8 mouse cellular contexts compared by ENCODE assay signal in genomic region chr7:142093696-142094240, GRCm38 (mm10). TPM values are rescaled to one million over a fixed set of nuclear protein-coding genes. Genes with fewer than 3 reads are reported as not detected.
A peak's percentile ranks its signal among the peaks of the same experiment; 100 is the strongest.
DNase-seq lines count a peak whose midpoint lies in the region; ATAC-seq and TF ChIP-seq lines count a peak whose summit lies in the region.

No protein-coding gene starts in this region.

- H3K9ac ChIP-seq in liver, embryonic 13.5 days = peak overlapping the region; percentile 99

- peaks cover 13% of the 10 kb centered on the region for H3K27me3 ChIP-seq in spleen, adult 2 months (ENCODE audit: control insufficient read depth, insufficient read depth, low read length)
- peaks cover 99% of the 10 kb centered on the region for H3K27me3 ChIP-seq in liver, embryonic 13.5 days

- H3K4me2 ChIP-seq in liver, embryonic 13.5 days = peak overlapping the region; percentile 91

- no peak for TF ChIP-seq POLR2A in spleen, adult 2 months (IDR thresholded peaks at IDR 0.05; ENCODE audit: low read depth, low read length)

- DNase-seq in cerebellum, adult 8-10 months = peak; percentile 28
- no peak for DNase-seq in cerebellum, postnatal 25 days
- DNase-seq in spleen, adult 2 months (ENCODE audit: low read depth in 1 of 2, low spot score in 2 of 2) = no peak
- no peak for DNase-seq in spleen, adult 18-20 months
- no peak for DNase-seq in liver, embryonic 13.5 days
- no peak for DNase-seq in left cerebral cortex, adult 11 months (ENCODE audit: low spot score)
- DNase-seq in embryo, embryonic 9.5 days (ENCODE audit: extremely low spot score) = no peak
- DNase-seq in gastrocnemius, adult 18-20 months (ENCODE audit: low spot score) = no peak

- H3K4me3 ChIP-seq in spleen, adult 2 months (ENCODE audit: extremely low read depth, insufficient read depth, insufficient read length) = 0 out of 2 replicates have a peak overlapping the region, but pooled peaks have one; percentile 21
- peak overlapping the region; percentile 87 for H3K4me3 ChIP-seq in liver, embryonic 13.5 days (replicated peaks)

- no peaks in the 10 kb centered on the region for H3K36me3 ChIP-seq in spleen, adult 2 months (ENCODE audit: control insufficient read depth, insufficient read depth, low read length)
- H3K36me3 ChIP-seq in liver, embryonic 13.5 days = peaks cover 9% of the 10 kb centered on the region; the same call in 1 of the 2 replicates

- H3K27ac ChIP-seq in spleen, adult 2 months (ENCODE audit: insufficient read depth, low read length) = no peak overlapping the region
- peak overlapping the region; percentile 89 for H3K27ac ChIP-seq in liver, embryonic 13.5 days

- peak; percentile 32 for ATAC-seq in liver, embryonic 13.5 days (ENCODE audit: low read depth)

- H3K4me1 ChIP-seq in spleen, adult 2 months (ENCODE audit: control insufficient read depth, insufficient read depth, insufficient read length) = no peaks in the 10 kb centered on the region; the same call in 1 of the 2 replicates
- H3K4me1 ChIP-seq in liver, embryonic 13.5 days (replicated peaks) = peaks cover 79% of the 10 kb centered on the region

- WGBS in spleen, adult 2 months = 40% methylated on average over 6 of the region's 6 CpGs
- WGBS in liver, embryonic 13.5 days (ENCODE audit: insufficient replicate concordance) = 22% methylated on average over 6 of the region's 6 CpGs

- no peaks in the 10 kb centered on the region for H3K9me3 ChIP-seq in liver, embryonic 13.5 days (replicated peaks)

- TF ChIP-seq CTCF in spleen, adult 2 months (IDR thresholded peaks at IDR 0.05; ENCODE audit: extremely low read depth, insufficient read depth, insufficient read length, insufficient replicate concordance) = no peak

RNA-seq across cellular contexts. Expression of gene Dusp8, which starts 1.9 kb away (rescaled TPM):
- polyA plus RNA-seq in spleen, adult 2 months (2012; rRNA removed) = 3.5 TPM in 2 replicates
- polyA plus RNA-seq in liver, embryonic 13.5 days (2015; fragmentation: Nextera tagmentation; extraction: Ambion mirVana) = 4.4 and 4.6 TPM in 2 replicates
- 10 to 100 TPM; 21.9 to 41.2 TPM for total RNA-seq in gastrocnemius, adult 18-20 months (2021)

RNA-seq across cellular contexts. Expression of gene Gm45618, which starts 26.8 kb away (rescaled TPM):
- polyA plus RNA-seq in spleen, adult 2 months (2012; rRNA removed) = not detected in 2 replicates
- polyA plus RNA-seq in liver, embryonic 13.5 days (2015; fragmentation: Nextera tagmentation; extraction: Ambion mirVana) = not detected in 2 replicates
- total RNA-seq in gastrocnemius, adult 18-20 months (2021) = not detected

RNA-seq across cellular contexts. Expression of gene Mob2, which starts 32.9 kb away (rescaled TPM):
- polyA plus RNA-seq in spleen, adult 2 months (2012; rRNA removed) = 26.7 and 28.2 TPM in 2 replicates
- polyA plus RNA-seq in liver, embryonic 13.5 days (2015; fragmentation: Nextera tagmentation; extraction: Ambion mirVana) = 62.5 and 64.3 TPM in 2 replicates
- total RNA-seq in gastrocnemius, adult 18-20 months (2021) = 10 to 100 TPM; 49.6 to 51.8 TPM

RNA-seq across cellular contexts. Expression of gene Gm39115, which starts 42.1 kb away (rescaled TPM):
- polyA plus RNA-seq in spleen, adult 2 months (2012; rRNA removed) = not detected in 2 replicates
- not detected in 2 replicates for polyA plus RNA-seq in liver, embryonic 13.5 days (2015; fragmentation: Nextera tagmentation; extraction: Ambion mirVana)
- not detected for total RNA-seq in gastrocnemius, adult 18-20 months (2021)

RNA-seq across cellular contexts. Expression of gene Gm45337, which starts 50.6 kb away (rescaled TPM):
- not detected in 2 replicates for polyA plus RNA-seq in spleen, adult 2 months (2012; rRNA removed)
- not detected in 2 replicates for polyA plus RNA-seq in liver, embryonic 13.5 days (2015; fragmentation: Nextera tagmentation; extraction: Ambion mirVana)
- not detected for total RNA-seq in gastrocnemius, adult 18-20 months (2021)
